Mouse (Mus musculus) midbrain, embryonic 16.5 days (tissue): ENCODE data around the gene Gypa. TPM values are rescaled to one million over a fixed set of nuclear protein-coding genes. Genes with fewer than 3 reads are reported as not detected.

Experiments
- ATAC-seq: fragments of 200-750 bp; cut with Nextera tagmentation; 2 replicates; pipeline ENCODE4 v1.8.0; 2017; ENCODE audit warnings: moderate TSS enrichment
- H3K27ac ChIP-seq: fragments of 300-500 bp; sonication (generic); 2 replicates; pipeline ENCODE4 v1.5.1; 2014; ENCODE audit warnings: mild to moderate bottlenecking, low read length, mixed read lengths
- H3K27me3 ChIP-seq: fragments of 300-500 bp; sonication (generic); 2 replicates; pipeline ENCODE4 v1.6.1; 2014; ENCODE audit warnings: low read depth, low read length, mixed read lengths; ENCODE audit not compliant: control insufficient read depth, insufficient read depth
- H3K36me3 ChIP-seq: fragments of 300-500 bp; sonication (generic); 2 replicates; pipeline ENCODE4 v1.6.1; 2014; ENCODE audit warnings: mild to moderate bottlenecking, low read length, moderate library complexity, mixed read lengths; ENCODE audit not compliant: control insufficient read depth, insufficient read depth
- H3K4me1 ChIP-seq: fragments of 300-500 bp; sonication (generic); 2 replicates; pipeline ENCODE4 v1.6.1; 2014; ENCODE audit warnings: mild to moderate bottlenecking, low read length, mixed read lengths; ENCODE audit not compliant: control insufficient read depth, insufficient read depth
- H3K4me2 ChIP-seq: fragments of 300-500 bp; sonication (generic); 2 replicates; pipeline ENCODE4 v1.6.1; 2014; ENCODE audit warnings: mild to moderate bottlenecking, low read length, mixed read lengths
- H3K4me3 ChIP-seq: fragments of 300-500 bp; sonication (generic); 2 replicates; pipeline ENCODE4 v1.5.1; 2014; ENCODE audit warnings: low read depth, mild to moderate bottlenecking, low read length, moderate library complexity, mixed read lengths
- H3K9ac ChIP-seq: fragments of 300-500 bp; sonication (generic); 2 replicates; pipeline ENCODE4 v1.6.1; 2014; ENCODE audit warnings: low read depth, low read length, mixed read lengths
- H3K9me3 ChIP-seq: fragments of 300-500 bp; sonication (generic); replicated peaks from 2 replicates; pipeline ENCODE4 v1.6.1; 2014; ENCODE audit warnings: mild to moderate bottlenecking, low read length, mixed read lengths; ENCODE audit not compliant: control insufficient read depth, poor library complexity, severe bottlenecking
- WGBS: fragments of 180-500 bp; shearing (Covaris S2); extraction: QIAGEN DNeasy Blood & Tissue Kit; methylation state at CpG from one replicate; pipeline ENCODE4 v1.1.7; 2014; 5-methylcytosine and 5-hydroxymethylcytosine counted together
- polyA plus RNA-seq: library from polyadenylated mRNA; unstranded; fragments of >200 nt; fragmentation: Nextera tagmentation; extraction: Ambion mirVana; gene quantifications from 2 replicates; pipeline ENCODE4 v1.2.1, GENCODE M21; 2015

Gene Gypa
- polyA plus RNA-seq, 1 experiment from 2014 or later: 1.7 TPM

DNA sequence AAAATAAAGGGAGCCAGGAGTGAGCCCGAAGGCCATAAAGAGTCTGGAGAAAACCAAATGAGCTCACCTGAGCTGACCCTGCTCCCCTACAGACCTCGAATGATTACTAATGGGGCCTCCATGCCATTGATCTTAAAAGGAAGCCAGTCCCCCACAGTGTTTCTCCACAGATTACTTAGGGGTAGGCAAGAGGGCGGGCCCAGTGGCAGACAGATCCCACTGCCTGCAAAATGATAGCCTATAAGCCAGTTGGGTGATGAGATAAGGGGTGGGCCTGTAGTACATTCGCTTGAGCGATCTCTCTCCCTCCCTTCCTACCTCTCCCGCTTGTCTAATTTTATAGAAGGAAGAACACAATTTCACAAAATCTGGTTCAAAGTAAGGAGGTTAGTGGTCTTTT is 7.7 kb downstream of the Gypa start:
- Histone ChIP-seq H3K27me3 (no peaks in the 10 kb centered on the region), H3K4me2 (no peak overlapping the region), H3K36me3 (no peaks in the 10 kb centered on the region), H3K4me1 (no peaks in the 10 kb centered on the region), H3K9ac (no peak overlapping the region), H3K27ac (no peak overlapping the region), H3K4me3 (no peak overlapping the region), H3K9me3 (no peaks in the 10 kb centered on the region)
- WGBS: 83% methylated on average over 6 of the region's 6 CpGs
- ATAC-seq: no peak

DNA sequence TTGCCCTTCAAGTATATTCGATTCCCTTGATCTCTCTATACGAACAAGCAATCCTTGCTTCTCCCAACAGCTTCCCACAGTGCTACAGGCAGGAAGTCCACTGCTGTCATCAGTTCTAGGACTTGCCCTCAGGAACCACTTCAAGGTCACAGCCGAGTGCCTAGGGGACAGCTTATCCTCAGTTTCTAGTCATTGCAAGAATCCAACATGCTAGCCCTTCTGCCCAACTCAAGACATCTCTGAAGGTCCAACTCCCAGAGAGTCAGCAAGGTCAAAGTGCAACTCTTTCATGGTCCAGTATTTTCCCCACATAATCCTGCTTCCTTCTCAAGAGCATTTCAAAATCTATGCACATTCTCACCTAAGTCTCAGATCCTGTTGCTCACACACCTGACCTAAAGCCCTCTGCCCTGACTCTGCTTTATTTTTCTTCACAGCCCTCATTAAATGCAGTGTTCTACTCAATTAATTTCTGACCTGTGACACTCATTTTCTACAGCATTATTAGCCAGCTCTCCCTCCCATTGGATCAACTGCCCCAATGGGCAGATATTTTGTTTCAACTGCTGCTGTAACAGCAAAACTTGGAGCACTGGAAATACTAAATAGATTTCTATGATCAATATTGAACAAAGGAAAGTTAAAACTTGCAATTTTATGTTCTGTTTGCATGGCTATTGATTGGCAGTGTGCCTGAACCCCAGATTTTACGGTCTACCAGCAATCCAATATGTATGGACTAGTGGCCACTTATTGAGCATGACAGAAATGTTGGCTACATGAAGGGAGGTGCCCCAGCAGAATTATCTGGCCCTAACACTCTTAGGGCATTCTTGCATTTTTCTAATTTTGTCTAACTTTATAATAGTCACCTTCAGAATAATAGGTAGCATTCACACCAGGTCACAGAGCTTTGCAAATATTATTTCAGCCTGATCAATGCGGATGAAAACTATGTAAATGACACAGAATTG is 33.1 kb downstream of the Gypa start:
- 90% methylated on average over 5 of the region's 5 CpGs for WGBS

DNA sequence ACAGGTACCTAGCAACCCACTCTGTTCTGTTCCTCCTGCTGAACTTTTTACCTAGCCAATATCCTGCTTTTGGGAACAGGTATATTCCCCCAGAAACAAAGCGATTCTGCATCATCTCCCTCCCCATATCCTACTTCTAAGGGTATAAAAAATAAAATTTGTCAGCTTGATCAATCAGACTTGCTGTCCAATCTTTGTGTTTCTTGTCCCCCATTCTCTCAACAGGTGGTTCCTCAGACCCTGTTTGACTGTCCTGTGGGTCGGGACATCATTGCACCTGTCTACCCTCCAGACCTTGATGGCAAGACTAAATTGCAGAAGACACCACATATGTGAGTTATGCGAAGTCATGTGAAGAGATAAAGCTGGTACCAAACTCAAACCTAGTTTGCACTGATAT is 48.3 kb downstream of the Gypa start:
- Histone ChIP-seq H3K9me3 (peaks cover 5% of the 10 kb centered on the region; the same call in 1 of the 2 replicates), H3K36me3 (no peaks in the 10 kb centered on the region), H3K4me1 (no peaks in the 10 kb centered on the region), H3K9ac (no peak overlapping the region), H3K4me2 (no peak overlapping the region), H3K27me3 (no peaks in the 10 kb centered on the region), H3K4me3 (no peak overlapping the region), H3K27ac (no peak overlapping the region)
- WGBS: 97% methylated on average over 3 of the region's 3 CpGs
- ATAC-seq: no peak

More for the DNA sequence above, 33.1 kb downstream of the Gypa start:
- Histone ChIP-seq H3K36me3 (no peaks in the 10 kb centered on the region), H3K9ac (no peak overlapping the region), H3K4me3 (no peak overlapping the region), H3K4me2 (no peak overlapping the region), H3K27me3 (no peaks in the 10 kb centered on the region), H3K27ac (no peak overlapping the region), H3K4me1 (no peaks in the 10 kb centered on the region), H3K9me3 (no peaks in the 10 kb centered on the region)
- ATAC-seq: no peak

DNA sequence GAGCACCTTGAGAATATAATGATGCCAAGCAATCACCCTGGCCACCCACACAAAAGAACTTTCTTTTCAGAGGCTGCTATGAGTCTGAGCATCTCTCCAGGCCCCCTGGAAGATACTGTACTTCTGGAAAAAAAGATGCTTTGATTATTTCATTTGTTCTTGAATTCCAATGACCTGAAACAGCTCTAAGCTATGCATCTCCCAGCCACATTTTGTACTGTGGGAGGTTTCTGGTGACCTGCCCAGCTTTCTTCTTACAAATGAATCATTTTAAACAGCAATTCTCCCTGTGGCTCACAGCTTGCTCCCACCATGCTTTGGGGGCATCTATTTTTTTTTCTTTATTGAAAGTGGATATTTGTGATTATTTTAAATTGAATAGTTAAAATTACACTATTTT is 56.9 kb downstream of the Gypa start:
- no peak overlapping the region for H3K4me2 ChIP-seq

GRCm38 (mm10) chr8:80551303-80551702 is 57.7 kb downstream of the Gypa start:
- H3K4me3 ChIP-seq: no peak overlapping the region
- H3K27me3 ChIP-seq: no peaks in the 10 kb centered on the region
- WGBS: 49% methylated on average over 3 of the region's 3 CpGs
- ATAC-seq: no peak
- H3K36me3 ChIP-seq: no peaks in the 10 kb centered on the region
- H3K4me2 ChIP-seq: no peak overlapping the region
- no peaks in the 10 kb centered on the region for H3K9me3 ChIP-seq
- no peak overlapping the region for H3K9ac ChIP-seq
- H3K27ac ChIP-seq: no peak overlapping the region
- H3K4me1 ChIP-seq: no peaks in the 10 kb centered on the region

More for the DNA sequence above, 56.9 kb downstream of the Gypa start:
- no peaks in the 10 kb centered on the region for H3K36me3 ChIP-seq
- no peak overlapping the region for H3K27ac ChIP-seq
- H3K4me1 ChIP-seq: no peaks in the 10 kb centered on the region
- no peaks in the 10 kb centered on the region for H3K27me3 ChIP-seq
- no peak overlapping the region for H3K4me3 ChIP-seq
- H3K9me3 ChIP-seq: no peaks in the 10 kb centered on the region
- ATAC-seq: no peak
- H3K9ac ChIP-seq: no peak overlapping the region

DNA sequence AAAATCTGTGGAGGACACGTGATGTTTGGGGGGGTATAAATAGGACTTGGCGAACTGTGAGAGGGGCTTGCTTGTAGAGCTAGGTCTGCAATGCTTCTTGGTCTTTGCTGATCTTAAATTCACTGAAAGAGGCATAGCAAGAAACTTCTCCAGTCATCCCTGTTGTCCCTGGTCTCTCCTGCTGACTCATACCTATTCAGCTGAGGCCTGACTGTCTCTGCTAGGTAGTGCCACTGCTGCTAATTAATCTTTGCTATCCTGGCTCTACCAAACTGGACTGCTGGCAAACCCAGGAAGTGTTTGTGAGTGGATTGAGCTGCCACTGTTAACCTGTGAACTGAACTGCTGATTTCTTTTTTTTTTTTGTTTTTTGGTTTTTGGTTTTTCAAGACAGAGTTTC is 61.4 kb downstream of the Gypa start:
- no peaks in the 10 kb centered on the region for H3K36me3 ChIP-seq
- no peak for ATAC-seq
- WGBS: 91% methylated on average over 2 of the region's 2 CpGs

More for the DNA sequence above, 61.4 kb downstream of the Gypa start:
- H3K9ac ChIP-seq: no peak overlapping the region
- H3K27me3 ChIP-seq: no peaks in the 10 kb centered on the region
- no peak overlapping the region for H3K4me2 ChIP-seq
- no peaks in the 10 kb centered on the region for H3K9me3 ChIP-seq
- no peaks in the 10 kb centered on the region for H3K4me1 ChIP-seq
- H3K27ac ChIP-seq: no peak overlapping the region
- H3K4me3 ChIP-seq: no peak overlapping the region

Other genes starting within 250 kb of the Gypa start
- gene Frem3, start 117.3 kb downstream of the Gypa start, polyA plus RNA-seq: 0.09 and 0.16 TPM in 2 replicates
- 32.8 and 43.2 TPM in 2 replicates for gene Smarca5, start 245.7 kb downstream of the Gypa start, polyA plus RNA-seq